Mouse (Mus musculus) thymus, adult 2 months (tissue): ENCODE results near the gene Tmem29. TPM values are rescaled to one million over a fixed set of nuclear protein-coding genes. Genes with fewer than 3 reads are reported as not detected.
"Not testable (repeated sequence)": the region's sequence is repeated elsewhere in the genome, so short reads cannot be mapped to it uniquely, and the experiment has no call there.

ENCODE experiments used
- DNase-seq: peaks from one replicate; pipeline ENCODE4 v3.0.0; 2021
- H3K27ac ChIP-seq: fragments of 200-500 bp; 2 replicates; pipeline ENCODE4 v1.5.1; 2012; ENCODE audit warnings: low read length, control low read depth; ENCODE audit not compliant: control insufficient read depth, insufficient read depth
- H3K27me3 ChIP-seq: fragments of 200-500 bp; 2 replicates; pipeline ENCODE4 v1.6.1; 2012; ENCODE audit warnings: mild to moderate bottlenecking, low read length, moderate library complexity, mixed read lengths; ENCODE audit not compliant: control insufficient read depth, insufficient read depth
- H3K36me3 ChIP-seq: fragments of 200-500 bp; 2 replicates; pipeline ENCODE4 v1.6.1; 2012; ENCODE audit warnings: mild to moderate bottlenecking, low read length, moderate library complexity; ENCODE audit not compliant: control insufficient read depth, insufficient read depth
- H3K4me1 ChIP-seq: fragments of 200-500 bp; replicated peaks from 2 replicates; pipeline ENCODE4 v1.6.1; 2012; ENCODE audit warnings: low read length; ENCODE audit not compliant: control insufficient read depth, insufficient read depth
- H3K4me3 ChIP-seq: fragments of 200-500 bp; 2 replicates; pipeline ENCODE4 v1.5.1; 2012; ENCODE audit warnings: mild to moderate bottlenecking, low read length, control low read depth, moderate library complexity; ENCODE audit not compliant: control insufficient read depth, insufficient read depth
- CTCF ChIP-seq: fragments of 200-500 bp; IDR thresholded peaks from 2 replicates; pipeline ENCODE4 v1.5.1; 2012; ENCODE audit warnings: mild to moderate bottlenecking, control low read depth, low read length, moderate library complexity, borderline replicate concordance; ENCODE audit not compliant: control insufficient read depth, poor library complexity, insufficient read depth; ENCODE audit errors: extremely low read depth
- POLR2A ChIP-seq: fragments of 200-500 bp; IDR thresholded peaks from 2 replicates; pipeline ENCODE4 v1.6.1; 2012; ENCODE audit warnings: mild to moderate bottlenecking, low read length, control low read depth, moderate library complexity; ENCODE audit not compliant: control insufficient read depth, poor library complexity, insufficient read depth; ENCODE audit errors: extremely low read depth
- WGBS: fragments of 180-500 bp; shearing (Covaris S2); methylation state at CpG from one replicate; pipeline ENCODE4 v1.1.7; 2018; 5-methylcytosine and 5-hydroxymethylcytosine counted together
- polyA plus RNA-seq: library from polyadenylated mRNA; depleted of rRNA; stranded (reverse); fragments of >200 nt; gene quantifications from 2 replicates; pipeline ENCODE4 v1.2.3, GENCODE M21; 2012

Gene Tmem29
- polyA plus RNA-seq, 1 experiment = 4.2 TPM

GRCm38 (mm10) chrX:150468266-150468665 lies 9.3 kb upstream of the Tmem29 start:
- Histone ChIP-seq H3K4me3 (no peak overlapping the region), H3K36me3 (no peaks in the 10 kb centered on the region), H3K4me1 (no peaks in the 10 kb centered on the region; the same call in 1 of the 2 replicates), H3K27ac (no peak overlapping the region), H3K27me3 (no peaks in the 10 kb centered on the region)
- 57% methylated on average over 2 of the region's 2 CpGs for WGBS
- no peak for DNase-seq
- no peak for TF ChIP-seq CTCF
- no peak for TF ChIP-seq POLR2A

DNA sequence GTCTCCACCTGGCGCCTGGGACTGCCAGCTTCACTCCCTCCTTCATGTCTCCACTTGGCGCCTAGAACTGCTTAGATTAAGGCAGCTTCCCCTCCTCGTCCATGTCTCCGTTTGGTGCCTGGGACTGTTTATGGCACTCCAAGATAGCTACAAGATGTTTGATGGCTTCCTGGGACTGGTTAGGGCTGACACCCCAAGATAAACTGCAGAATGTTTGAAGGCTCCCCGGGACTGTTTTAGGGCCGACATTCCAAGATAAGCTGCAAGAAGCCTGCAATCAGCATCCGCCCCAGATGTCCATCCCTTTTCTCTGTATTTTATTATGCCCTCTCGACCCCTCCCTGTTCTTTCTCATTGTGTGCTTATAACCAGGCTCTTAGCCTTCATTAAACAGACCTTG lies 7.9 kb upstream of the Tmem29 start:
- WGBS = 89% methylated on average over 8 of the region's 8 CpGs
- H3K27me3 ChIP-seq = not testable (repeated sequence)

DNA sequence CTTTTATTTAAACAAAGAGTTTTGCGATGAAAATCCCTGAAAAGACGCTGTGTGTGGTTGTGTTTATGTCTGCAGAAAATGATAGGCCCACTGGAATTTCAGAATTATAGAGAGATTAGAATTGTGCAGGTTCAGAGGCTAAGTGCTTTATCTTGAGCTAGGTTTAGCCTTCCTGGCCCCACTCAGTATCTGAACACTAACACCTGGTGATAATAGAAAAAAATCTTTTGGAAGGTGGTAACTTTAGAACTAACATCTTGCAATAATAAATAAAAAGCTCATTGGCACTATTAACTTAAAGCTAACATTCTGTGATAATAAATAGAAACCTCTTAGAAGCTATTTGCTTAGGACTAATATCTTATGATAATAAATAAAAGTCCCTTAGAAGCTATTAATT lies 1.2 kb upstream of the Tmem29 start:
- H3K36me3 ChIP-seq = no peaks in the 10 kb centered on the region
- H3K27me3 ChIP-seq = no peaks in the 10 kb centered on the region
- TF ChIP-seq POLR2A (no peak), CTCF (no peak)
- no peak overlapping the region for H3K27ac ChIP-seq
- DNase-seq = no peak
- H3K4me3 ChIP-seq = no peak overlapping the region
- peaks cover 3% of the 10 kb centered on the region; the same call in 1 of the 2 replicates for H3K4me1 ChIP-seq
- WGBS = 100% methylated on average over 2 of the region's 2 CpGs

More for the DNA sequence above, 7.9 kb upstream of the Tmem29 start:
- H3K4me3 ChIP-seq, H3K36me3 ChIP-seq, DNase-seq, H3K4me1 ChIP-seq, H3K27ac ChIP-seq: not testable (repeated sequence)

DNA sequence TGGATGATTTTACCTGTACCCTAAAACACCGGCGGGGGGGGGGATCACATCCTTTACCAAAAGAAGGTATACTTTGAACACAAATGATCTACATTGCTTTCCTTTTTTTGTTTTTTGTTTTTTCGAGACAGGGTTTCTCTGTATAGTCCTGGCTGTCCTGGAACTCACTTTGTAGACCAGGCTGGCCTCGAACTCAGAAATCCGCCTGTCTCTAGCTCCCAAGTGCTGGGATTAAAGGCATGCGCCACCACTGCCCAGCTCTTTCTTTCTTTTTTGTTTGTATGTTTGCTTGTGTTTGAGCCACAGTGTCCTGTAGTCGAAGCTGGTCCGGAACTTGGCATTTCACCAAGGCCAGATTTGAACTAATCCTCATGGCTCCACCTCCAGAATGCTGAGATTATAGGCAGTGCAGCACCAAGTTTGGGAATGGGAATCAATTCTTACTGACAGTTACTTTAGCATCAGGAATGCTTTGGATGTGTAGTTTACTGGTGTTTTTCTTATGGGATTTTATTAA lies 515 bp upstream of the Tmem29 start:
- Histone ChIP-seq H3K27me3 (no peaks in the 10 kb centered on the region), H3K36me3 (no peaks in the 10 kb centered on the region), H3K4me1 (0 out of 2 replicates have a peak, but pooled peaks cover 3% of the 10 kb centered on the region), H3K27ac (peak overlapping the region; percentile 92; the same call in 1 of the 2 replicates), H3K4me3 (peak overlapping the region; percentile 89)
- 52% methylated on average over 8 of the region's 8 CpGs for WGBS
- DNase-seq = no peak
- no peak for TF ChIP-seq CTCF
- no peak for TF ChIP-seq POLR2A

- no peaks in the 10 kb centered on the region for H3K36me3 ChIP-seq
- 59% methylated on average over 3 of the region's 3 CpGs for WGBS
- H3K27me3 ChIP-seq = no peaks in the 10 kb centered on the region
- 0 out of 2 replicates have a peak, but pooled peaks cover 3% of the 10 kb centered on the region for H3K4me1 ChIP-seq
- no peak overlapping the region for H3K4me3 ChIP-seq
- no peak overlapping the region for H3K27ac ChIP-seq
- TF ChIP-seq POLR2A = no peak
- TF ChIP-seq CTCF = no peak
- no peak for DNase-seq
These were observed 818 bp downstream of the Tmem29 start for GRCm38 (mm10) chrX:150458136-150458535.

- DNase-seq = peak; percentile 75
- Histone ChIP-seq H3K27ac (peak overlapping the region; percentile 23; the same call in 1 of the 2 replicates), H3K4me1 (peaks cover 4% of the 10 kb centered on the region), H3K27me3 (no peaks in the 10 kb centered on the region), H3K36me3 (no peaks in the 10 kb centered on the region), H3K4me3 (peak overlapping the region; percentile 89)
- WGBS = 14% methylated on average over 18 of the region's 18 CpGs
- TF ChIP-seq POLR2A = no peak
- no peak for TF ChIP-seq CTCF
These were observed 18.2 kb downstream of the Tmem29 start for GRCm38 (mm10) chrX:150440505-150441338.
